Mouse (Mus musculus) heart, postnatal 4 days (tissue): ENCODE results near the gene Unc93a2. TPM values are rescaled to one million over a fixed set of nuclear protein-coding genes. Genes with fewer than 3 reads are reported as not detected.
"Not testable (repeated sequence)": the region's sequence is repeated elsewhere in the genome, so short reads cannot be mapped to it uniquely, and the experiment has no call there.

ENCODE experiments used
- DNase-seq: peaks from one replicate; pipeline ENCODE4 v3.0.0; 2021
- total RNA-seq, 2 experiments: library from RNA; stranded (reverse); gene quantifications; 2 replicates each; pipeline ENCODE4 v1.2.3; 2021

The Unc93a2 gene
- total RNA-seq = not detected

DNA sequence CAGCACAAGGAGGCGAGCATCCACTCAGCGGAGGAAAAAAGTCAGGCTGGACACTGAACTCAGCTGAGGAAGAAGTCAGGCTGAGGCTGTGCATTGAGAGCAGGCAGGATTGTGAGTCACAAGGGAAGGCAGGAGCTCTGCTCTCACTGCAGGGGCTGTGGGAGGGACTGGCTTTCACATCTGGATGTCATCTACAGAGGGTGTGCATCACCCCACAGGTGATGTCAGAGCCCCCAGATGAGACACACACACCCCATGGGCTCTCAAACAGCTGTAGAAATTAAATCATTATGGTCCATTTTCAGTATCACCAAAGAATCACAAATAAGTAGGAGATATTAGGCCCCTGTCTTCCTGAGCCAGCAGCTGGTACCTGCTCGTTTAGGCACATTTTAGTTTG lies at the start of gene Unc93a2:
Gene Unc93a2, minus strand, starts transcription at position 101 of the 400 bp plus-strand sequence.
- DNase-seq = not testable (repeated sequence)

DNA sequence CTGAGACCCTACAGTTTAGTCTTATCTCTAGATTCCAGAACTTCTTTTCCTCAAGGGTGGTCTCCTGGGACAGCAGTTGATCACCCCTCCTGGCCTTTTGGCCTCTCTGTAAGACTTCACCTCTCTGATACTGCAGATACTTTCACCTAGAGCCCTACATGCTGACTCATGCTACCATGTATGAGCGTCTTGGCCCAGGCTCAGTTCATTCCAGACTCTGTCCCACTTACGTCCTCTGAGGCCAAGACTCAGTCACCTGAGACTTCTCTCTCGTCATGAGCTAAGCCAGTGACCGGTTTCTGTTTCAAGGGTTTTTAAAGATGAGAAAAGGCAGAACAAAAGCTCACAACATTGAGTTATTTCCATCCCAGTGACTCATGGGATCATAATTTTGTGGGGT lies 48.9 kb upstream of the Unc93a2 start:
- DNase-seq = not testable (repeated sequence)

GRCm38 (mm10) chr17:7430210-7430631 lies 45.0 kb upstream of the Unc93a2 start:
- not testable (repeated sequence) for DNase-seq

GRCm38 (mm10) chr17:7420191-7420973 lies 35.1 kb upstream of the Unc93a2 start:
- DNase-seq = not testable (repeated sequence)

DNA sequence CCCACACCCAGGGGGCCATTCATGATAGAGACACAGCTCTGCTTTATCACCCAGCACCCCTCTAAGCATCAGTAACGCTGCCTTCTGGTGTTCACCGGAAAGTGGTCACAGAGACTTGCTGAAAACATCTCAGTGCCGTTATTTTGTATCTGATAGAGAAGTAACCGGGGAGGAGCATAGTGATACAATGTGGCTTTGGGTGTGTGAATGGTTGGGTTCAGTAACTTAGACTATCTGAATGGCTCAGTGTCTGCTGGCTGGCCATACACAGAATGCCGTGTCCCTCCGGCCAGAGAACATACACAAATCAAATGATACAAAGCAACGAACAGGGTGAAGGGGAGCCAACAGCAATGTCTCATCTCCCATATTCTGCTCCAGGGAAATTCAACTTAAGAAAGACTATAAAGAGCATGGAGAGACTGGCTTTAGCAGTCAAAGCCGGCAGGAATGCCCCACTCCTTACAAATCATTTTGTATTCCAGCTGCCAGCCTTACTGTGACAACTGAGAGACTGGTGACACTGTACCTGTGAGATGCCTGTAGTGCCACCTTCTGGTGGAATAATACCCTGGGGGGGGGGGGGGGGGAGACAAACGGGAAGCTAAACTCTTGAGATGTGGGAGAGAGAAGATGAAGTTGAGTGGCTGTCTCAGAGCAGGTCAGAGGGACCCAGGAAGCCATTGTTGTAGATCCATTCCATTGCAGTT lies 29.5 kb upstream of the Unc93a2 start:
- not testable (repeated sequence) for DNase-seq

DNA sequence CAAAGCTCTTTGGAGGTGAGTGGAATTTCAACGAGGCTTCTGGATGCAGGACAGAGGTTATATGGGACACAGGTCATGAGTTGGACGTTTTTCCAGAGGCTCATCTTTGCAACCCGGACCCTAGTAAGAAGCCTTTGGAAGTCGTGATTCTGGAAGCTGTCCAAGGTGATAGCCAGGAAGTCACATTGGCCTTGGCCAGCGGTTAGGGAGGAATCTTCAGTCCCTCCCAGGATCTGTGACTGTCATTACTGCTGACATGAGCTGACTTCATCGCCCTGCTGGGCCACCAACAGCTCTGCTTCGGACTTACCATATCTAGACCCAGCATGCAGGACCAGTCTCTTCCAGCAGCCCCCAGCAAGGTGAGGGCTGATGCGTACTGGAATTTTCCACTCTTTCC lies 28.1 kb upstream of the Unc93a2 start:
- DNase-seq = not testable (repeated sequence)

DNA sequence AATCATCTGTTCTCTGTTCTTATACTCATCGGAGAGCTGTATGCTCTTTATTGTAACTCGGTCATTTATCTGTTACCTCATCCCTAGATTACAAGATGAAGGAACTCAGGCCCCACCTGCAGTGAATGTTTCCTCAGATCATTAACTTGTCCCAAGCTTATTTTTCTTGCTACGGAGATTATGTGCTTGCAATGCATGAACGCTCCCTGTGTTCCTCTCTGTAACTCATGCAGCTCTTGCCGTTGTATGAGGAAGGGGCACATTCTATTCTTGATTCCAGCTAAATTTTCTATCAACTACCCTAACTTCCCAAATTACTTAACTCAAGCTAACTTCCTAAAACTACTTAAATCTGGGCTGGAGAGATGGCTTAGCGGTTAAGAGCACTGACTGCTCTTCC lies 14.5 kb upstream of the Unc93a2 start:
- DNase-seq = not testable (repeated sequence)

DNA sequence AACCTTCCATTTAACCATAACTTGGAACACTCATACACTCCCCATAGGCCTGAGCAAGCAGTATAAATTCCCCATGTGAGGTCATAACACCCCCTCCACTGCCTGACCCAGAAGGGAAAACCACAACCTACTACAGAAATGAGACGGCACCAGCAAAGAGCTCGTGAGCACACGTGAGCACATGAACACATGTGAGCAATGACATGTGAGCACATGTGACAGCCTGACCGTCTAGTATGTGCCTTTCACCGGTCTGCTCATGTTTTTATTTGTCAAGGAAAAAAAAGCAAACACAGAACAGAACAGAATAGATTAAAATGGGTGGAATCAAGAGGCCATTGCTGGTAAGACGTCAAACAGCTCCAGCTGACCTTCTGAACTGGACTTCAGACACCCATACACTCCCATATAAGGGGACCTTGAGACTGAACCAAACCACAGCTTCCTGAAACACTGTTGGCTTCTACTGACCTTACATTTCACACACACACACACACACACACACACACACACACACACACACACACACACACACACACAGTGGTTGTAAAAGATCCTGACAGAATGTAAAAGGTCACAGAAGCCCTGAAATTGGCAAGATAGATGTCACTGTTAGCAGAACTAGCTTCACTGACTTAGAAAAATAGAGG lies 13.1 kb upstream of the Unc93a2 start:
- not testable (repeated sequence) for DNase-seq

DNA sequence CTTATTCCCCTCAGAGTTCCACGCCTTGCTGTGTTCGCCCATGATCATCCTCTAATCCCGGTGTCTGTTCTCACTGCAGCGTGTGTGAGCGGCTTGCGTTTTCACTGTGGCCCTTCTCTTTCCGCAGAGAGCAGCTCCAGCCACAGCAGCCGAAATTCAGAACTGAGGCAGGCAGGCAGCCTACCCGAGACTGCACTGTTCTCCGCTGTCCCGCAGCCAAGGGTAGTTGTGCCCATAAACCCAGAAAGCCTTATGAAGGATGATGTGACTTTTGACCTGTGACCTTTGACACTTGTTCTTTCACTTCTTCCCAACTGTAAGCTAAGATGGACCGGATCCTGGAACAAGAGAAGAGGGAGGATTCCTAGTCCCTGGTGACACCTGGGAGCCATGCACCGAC lies 11.8 kb upstream of the Unc93a2 start:
- not testable (repeated sequence) for DNase-seq

DNA sequence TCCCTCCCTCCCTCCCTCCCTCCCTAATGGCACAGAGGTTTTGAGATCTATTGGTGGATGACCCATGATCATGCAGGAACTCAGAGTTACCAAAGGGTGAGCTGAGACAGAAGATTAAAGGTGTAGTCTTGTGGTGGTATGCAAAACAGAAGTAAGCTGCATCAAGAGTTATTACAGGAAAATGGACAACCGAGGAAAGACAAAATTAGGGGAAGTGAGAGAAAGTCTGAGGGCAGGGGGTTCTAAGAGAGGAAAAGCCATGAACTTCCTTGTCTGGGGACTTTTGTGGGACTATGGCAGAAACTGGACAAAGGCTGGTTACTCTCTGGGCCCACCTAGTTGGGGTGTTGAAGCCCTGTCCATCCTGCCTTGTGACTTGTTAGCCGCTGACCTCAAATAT lies 11.0 kb upstream of the Unc93a2 start:
- not testable (repeated sequence) for DNase-seq

DNA sequence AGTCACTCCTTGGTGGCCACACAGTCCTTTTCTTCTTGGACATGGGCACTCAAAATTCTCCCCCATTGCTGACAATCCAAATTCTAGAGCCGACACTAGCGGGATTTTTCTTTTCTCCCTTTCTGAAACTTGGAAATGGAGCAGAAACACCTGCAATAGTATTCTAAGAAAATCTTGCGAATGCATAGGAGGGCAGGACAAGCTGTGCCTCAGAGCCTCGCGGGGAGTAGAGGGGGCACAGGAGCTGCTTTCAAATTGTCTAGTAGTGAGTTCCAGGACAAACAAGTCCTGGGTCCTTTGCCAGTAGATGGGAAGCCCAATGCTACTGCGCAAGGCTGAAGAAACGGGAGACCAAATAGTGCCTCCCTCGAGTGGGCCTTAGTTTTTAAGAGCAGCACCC lies 10.4 kb upstream of the Unc93a2 start:
- DNase-seq = not testable (repeated sequence)

DNA sequence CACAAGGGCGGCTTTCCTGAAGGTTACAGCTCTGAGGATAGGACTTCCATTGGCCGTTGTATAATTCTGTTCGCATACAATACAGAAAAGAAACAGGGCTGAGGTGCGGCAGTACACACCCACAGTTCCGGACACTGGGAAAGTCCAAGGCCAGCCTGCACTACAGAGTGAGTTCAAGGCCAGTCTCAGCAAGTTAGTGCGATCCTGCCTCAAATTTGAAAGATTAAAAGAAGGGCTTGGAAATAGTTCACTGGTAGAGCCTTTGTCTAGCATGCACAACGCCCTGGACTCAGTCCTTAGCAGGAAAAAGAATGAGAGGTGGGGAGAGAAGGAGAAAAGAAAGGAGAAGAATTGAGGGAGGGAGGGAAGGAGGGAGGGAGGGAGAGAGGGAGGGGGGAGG lies 9.9 kb upstream of the Unc93a2 start:
- not testable (repeated sequence) for DNase-seq

GRCm38 (mm10) chr17:7389898-7390297 lies 4.6 kb upstream of the Unc93a2 start:
- not testable (repeated sequence) for DNase-seq

- not testable (repeated sequence) for DNase-seq
Measured at GRCm38 (mm10) chr17:7388958-7389356, 3.7 kb upstream of the Unc93a2 start.

DNA sequence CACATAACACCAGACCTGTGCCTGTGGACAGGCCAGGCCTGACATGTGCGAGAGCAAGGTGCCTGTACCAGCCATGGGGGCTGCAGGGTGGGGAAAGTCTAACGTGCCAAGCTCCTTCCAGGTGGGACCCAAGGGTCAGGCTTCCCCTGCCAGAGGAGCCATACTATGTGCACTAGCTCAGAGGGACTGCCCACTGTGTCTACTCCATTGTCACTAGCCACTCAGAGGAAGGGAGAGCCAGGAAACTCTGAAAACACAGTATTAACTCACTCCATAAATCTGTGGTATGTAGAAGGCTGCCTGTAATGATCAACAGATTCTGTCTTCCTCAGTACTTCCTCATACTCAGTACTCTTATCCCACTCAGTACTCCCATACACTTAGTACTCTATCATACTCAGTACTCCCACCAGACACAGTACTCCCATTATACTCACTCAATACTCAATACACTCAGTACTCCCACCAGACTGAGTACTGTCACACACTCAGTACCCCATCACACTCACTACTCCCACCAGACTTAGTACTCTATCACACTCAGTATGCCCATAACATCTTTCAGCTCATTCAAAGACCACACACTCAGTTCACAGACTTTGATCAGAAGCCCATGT lies 3.2 kb upstream of the Unc93a2 start:
- not testable (repeated sequence) for DNase-seq

DNA sequence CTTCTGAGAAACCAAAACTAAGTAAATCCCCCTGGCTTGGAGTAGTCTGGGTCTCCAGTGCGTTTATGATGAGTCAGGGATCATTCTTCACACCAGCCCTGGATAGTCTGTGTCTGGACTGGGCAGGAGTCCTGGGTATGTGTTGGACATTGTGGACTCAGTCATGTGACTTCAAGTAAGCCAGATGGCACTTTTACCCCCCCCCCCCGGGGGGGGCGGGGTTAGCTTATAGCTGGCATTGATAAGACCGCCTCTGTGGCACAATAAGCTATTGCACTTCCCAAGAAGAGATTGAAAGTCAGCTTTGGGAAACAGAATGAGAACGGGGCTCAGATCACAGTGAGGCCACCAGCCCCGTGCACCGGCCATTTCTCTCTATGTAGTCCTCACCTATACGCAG lies 752 bp upstream of the Unc93a2 start:
- not testable (repeated sequence) for DNase-seq

GRCm38 (mm10) chr17:7383167-7384143 lies 1.8 kb downstream of the Unc93a2 start:
- DNase-seq = not testable (repeated sequence)

DNA sequence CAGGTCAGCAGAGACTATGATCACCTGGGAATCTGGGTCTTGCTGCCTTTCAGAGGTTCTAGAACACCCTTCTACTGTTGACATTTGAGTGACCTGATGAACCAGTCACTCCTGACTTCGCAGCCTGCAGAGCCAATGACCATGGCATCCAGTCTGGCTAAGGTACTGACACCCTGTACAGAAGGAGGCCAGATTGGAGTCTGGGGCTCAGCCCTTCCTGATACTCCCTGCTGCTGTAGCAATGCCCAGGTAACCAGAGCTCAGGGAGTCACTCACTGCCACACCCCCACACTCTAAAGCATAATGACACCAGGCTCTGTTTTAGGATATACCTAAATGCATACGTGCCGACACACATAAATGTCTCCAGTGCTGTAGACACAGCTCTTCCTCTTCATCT lies 2.6 kb downstream of the Unc93a2 start:
- not testable (repeated sequence) for DNase-seq

GRCm38 (mm10) chr17:7377907-7378306 lies 7.4 kb downstream of the Unc93a2 start:
- DNase-seq = not testable (repeated sequence)

DNA sequence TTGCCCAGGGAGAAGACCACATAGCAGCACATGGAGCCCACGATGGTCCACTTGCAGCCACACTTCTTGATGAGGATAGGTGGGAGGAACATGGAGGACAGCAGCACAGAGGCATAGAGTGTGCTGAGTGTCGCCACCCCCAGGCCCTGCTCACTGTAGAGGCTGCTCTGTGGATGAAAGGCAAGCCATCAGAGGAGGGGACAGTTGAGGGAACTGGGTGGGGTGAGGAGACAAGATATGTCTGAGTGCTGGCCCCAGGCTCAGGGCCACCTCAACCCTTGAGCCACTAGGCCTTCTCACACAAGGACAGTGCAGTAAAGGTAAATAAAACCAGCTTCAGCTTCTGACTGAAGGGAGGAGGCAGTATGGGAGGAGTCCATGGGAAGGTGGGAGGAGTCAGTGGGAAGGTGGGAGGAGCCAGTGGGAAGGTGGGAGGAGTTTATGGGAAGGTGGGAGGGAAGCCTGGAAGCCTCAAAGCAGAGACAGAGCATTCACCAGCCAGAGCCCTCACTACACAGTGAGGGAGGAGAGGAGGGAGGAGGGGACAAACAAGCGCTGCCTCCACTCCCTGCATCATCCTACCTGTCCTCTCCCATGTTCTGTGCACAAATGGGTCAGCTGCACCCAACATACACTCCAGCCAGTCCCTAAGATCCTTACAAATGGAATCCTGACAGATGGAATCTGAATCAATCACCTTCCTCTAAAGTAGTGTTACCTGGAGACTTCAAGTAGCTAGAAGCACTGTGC lies 8.1 kb downstream of the Unc93a2 start:
- not testable (repeated sequence) for DNase-seq

DNA sequence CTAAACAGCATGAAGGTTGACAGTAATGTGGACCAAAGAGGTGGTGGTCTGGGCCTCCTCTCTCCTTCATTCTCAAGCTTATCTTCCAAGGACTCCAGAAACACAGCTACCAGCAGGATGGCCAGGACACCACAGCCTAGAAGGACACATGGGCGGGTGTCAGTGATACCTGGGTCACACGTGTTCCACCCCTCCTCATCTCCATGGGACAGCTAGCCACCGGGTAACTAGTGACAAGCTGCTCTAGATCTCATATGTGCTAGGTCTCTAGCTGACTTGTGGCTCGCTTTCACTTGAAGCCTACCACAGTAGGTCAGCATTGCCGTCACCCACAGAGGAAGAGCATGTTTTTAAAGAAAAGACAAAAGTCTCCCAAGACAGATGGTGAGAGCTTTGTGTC lies 13.4 kb downstream of the Unc93a2 start, which contains the start of gene Gm49630:
Gene Gm49630, minus strand, starts transcription at position 101 of the 400 bp plus-strand sequence.
- not testable (repeated sequence) for DNase-seq
